Mouse (Mus musculus) myocyte (in vitro differentiated cells): ENCODE results near the gene Vmn1r53. TPM values are rescaled to one million over a fixed set of nuclear protein-coding genes. Genes with fewer than 3 reads are reported as not detected.

Experiments
- H3K27me3 ChIP-seq: one replicate; pipeline ENCODE4 v1.6.1; 2011; ENCODE audit not compliant: control insufficient read depth, insufficient read depth, insufficient read length
- H3K36me3 ChIP-seq: one replicate; pipeline ENCODE4 v1.6.1; 2011; ENCODE audit not compliant: control insufficient read depth, insufficient read depth
- H3K4me2 ChIP-seq: one replicate; pipeline ENCODE4 v1.6.1; 2011; ENCODE audit warnings: low read depth, control low read depth
- H3K4me3 ChIP-seq: one replicate; pipeline ENCODE4 v1.5.1; 2011; ENCODE audit warnings: mild to moderate bottlenecking, control low read depth, moderate library complexity
- H3K79me2 ChIP-seq: one replicate; pipeline ENCODE4 v1.6.1; 2011; ENCODE audit not compliant: control insufficient read depth, insufficient read depth
- H3ac ChIP-seq: one replicate; pipeline ENCODE4 v1.6.1; 2011; ENCODE audit not compliant: control insufficient read depth, insufficient read length
- CEBPB ChIP-seq: IDR thresholded peaks from 2 replicates; pipeline ENCODE4 v1.6.1; 2011; ENCODE audit warnings: mild to moderate bottlenecking, moderate library complexity; ENCODE audit not compliant: poor library complexity, insufficient read depth, severe bottlenecking
- E2F4 ChIP-seq: IDR thresholded peaks from one replicate; pipeline ENCODE4 v1.6.1; 2011; ENCODE audit warnings: mild to moderate bottlenecking, control low read depth, moderate library complexity; ENCODE audit not compliant: insufficient read depth
- MAX ChIP-seq: IDR thresholded peaks from one replicate; pipeline ENCODE4 v1.6.1; 2011; ENCODE audit warnings: low read depth, mild to moderate bottlenecking, control low read depth
- MYOD1 ChIP-seq, 3 experiments: IDR thresholded peaks; one replicate each; pipeline ENCODE4 v1.6.1; 2011; ENCODE audit warnings: control low read depth in 2 of 3, low read depth in 2 of 3, mild to moderate bottlenecking in 2 of 3, moderate library complexity in 1 of 3; ENCODE audit not compliant: insufficient read length in 2 of 3, control insufficient read depth in 1 of 3
- MYOG ChIP-seq, 3 experiments: IDR thresholded peaks; one replicate each; pipeline ENCODE4 v1.6.1; 2011; ENCODE audit warnings: control low read depth in 2 of 3, low read depth in 2 of 3, mild to moderate bottlenecking in 2 of 3; ENCODE audit not compliant: insufficient read length in 2 of 3, control insufficient read depth in 1 of 3, insufficient read depth in 1 of 3
- POLR2A ChIP-seq: IDR thresholded peaks from one replicate; pipeline ENCODE4 v1.6.1; 2011; ENCODE audit warnings: low read depth, mild to moderate bottlenecking, control low read depth, moderate library complexity; ENCODE audit not compliant: insufficient read length
- POLR2AphosphoS2 ChIP-seq: IDR thresholded peaks from one replicate; pipeline ENCODE4 v1.6.1; 2011; ENCODE audit warnings: low read depth, control low read depth; ENCODE audit not compliant: insufficient read length
- REST ChIP-seq: IDR thresholded peaks from one replicate; pipeline ENCODE4 v1.6.1; 2011; ENCODE audit warnings: mild to moderate bottlenecking, control low read depth, moderate library complexity; ENCODE audit not compliant: insufficient read depth, insufficient read length
- SRF ChIP-seq: IDR thresholded peaks from one replicate; pipeline ENCODE4 v1.6.1; 2011; ENCODE audit warnings: low read depth; ENCODE audit not compliant: control insufficient read depth, insufficient read length
- TCF12 ChIP-seq: IDR thresholded peaks from one replicate; pipeline ENCODE4 v1.6.1; 2011; ENCODE audit warnings: mild to moderate bottlenecking, control low read depth; ENCODE audit not compliant: poor library complexity, insufficient read depth, severe bottlenecking
- TCF3 ChIP-seq: IDR thresholded peaks from one replicate; pipeline ENCODE4 v1.6.1; 2011; ENCODE audit warnings: low read depth, control low read depth; ENCODE audit not compliant: insufficient read length
- USF1 ChIP-seq: IDR thresholded peaks from one replicate; pipeline ENCODE4 v1.6.1; 2011; ENCODE audit warnings: low read depth, mild to moderate bottlenecking, control low read depth, moderate library complexity
- polyA plus RNA-seq: library from polyadenylated mRNA; unstranded; fragments of >200 nt; fragmentation: generic; extraction: Trizol; gene quantifications from one replicate; pipeline ENCODE4 v1.2.1, GENCODE M21; 2012; ENCODE audit warnings: missing spikeins

The Vmn1r53 gene
- polyA plus RNA-seq, 1 experiment, result not detected

GRCm38 (mm10) chr6:90174508-90174907 is 49.7 kb downstream of the Vmn1r53 start, which contains the start of gene Vmn1r52:
Gene Vmn1r52 (plus strand): TSS chr6:90174808.
- Histone ChIP-seq H3ac (no peak within 1 kb of the TSS), H3K79me2 (no peaks in the 10 kb centered on the region), H3K36me3 (no peaks in the 10 kb centered on the region), H3K27me3 (no peaks in the 10 kb centered on the region), H3K4me3 (no peak within 1 kb of the TSS), H3K4me2 (no peak within 1 kb of the TSS)
- TF ChIP-seq MYOD1 (IDR thresholded peaks at IDR 0.05; ENCODE audit: control insufficient read depth in 1 of 3, insufficient read length in 2 of 3, low read depth in 2 of 3), result no peak
- no peak for TF ChIP-seq POLR2AphosphoS2
- TF ChIP-seq E2F4, result no peak
- no peak for TF ChIP-seq POLR2A
- no peak for TF ChIP-seq CEBPB
- TF ChIP-seq REST, result no peak
- no peak for TF ChIP-seq TCF3
- no peak for TF ChIP-seq MYOG (IDR thresholded peaks at IDR 0.05; ENCODE audit: control insufficient read depth in 1 of 3, insufficient read depth in 1 of 3, insufficient read length in 2 of 3, low read depth in 2 of 3)
- TF ChIP-seq MAX, result no peak
- no peak for TF ChIP-seq SRF
- TF ChIP-seq USF1, result no peak
- TF ChIP-seq TCF12, result no peak

Other genes with a start within 250 kb of the Vmn1r53 start
- gene Vmn1r47, start 208.3 kb downstream of the Vmn1r53 start, polyA plus RNA-seq, result not detected
- not detected for gene Vmn1r48, start 187.6 kb downstream of the Vmn1r53 start, polyA plus RNA-seq
- gene Vmn1r49, start 145.9 kb downstream of the Vmn1r53 start, polyA plus RNA-seq, result not detected
- not detected for gene Vmn1r50, start 123.0 kb downstream of the Vmn1r53 start, polyA plus RNA-seq
- gene Vmn1r51, start 101.8 kb downstream of the Vmn1r53 start, polyA plus RNA-seq, result not detected
- not detected for gene Vmn1r52, start 49.6 kb downstream of the Vmn1r53 start, polyA plus RNA-seq
- gene V1ra8, start 21.6 kb downstream of the Vmn1r53 start, polyA plus RNA-seq, result not detected
- not detected for gene Vmn1r54, start 21.9 kb upstream of the Vmn1r53 start, polyA plus RNA-seq
- gene BC048671, start 76.8 kb upstream of the Vmn1r53 start, polyA plus RNA-seq, result not detected
- gene Chst13, start 100.7 kb upstream of the Vmn1r53 start, polyA plus RNA-seq, result 3.9 TPM
- gene Uroc1, start 108.8 kb upstream of the Vmn1r53 start, polyA plus RNA-seq, result not detected
- 7.6 TPM for gene Zxdc, start 145.1 kb upstream of the Vmn1r53 start, polyA plus RNA-seq
- 0.02 TPM for gene Cfap100, start 204.4 kb upstream of the Vmn1r53 start, polyA plus RNA-seq
- 1.8 TPM for gene Klf15, start 238.1 kb upstream of the Vmn1r53 start, polyA plus RNA-seq